Mouse (Mus musculus) liver, adult 2 months (tissue): Measurements from ENCODE around the gene H1fx.

Experiments used
- CTCF ChIP-seq: fragments of 200-500 bp; IDR thresholded peaks from 2 replicates; pipeline ENCODE4 v1.5.1; 2011; ENCODE audit warnings: low read depth, low read length, control low read depth
- POLR2A ChIP-seq: fragments of 200-500 bp; IDR thresholded peaks from 2 replicates; pipeline ENCODE4 v1.6.1; 2011; ENCODE audit warnings: low read length, control low read depth; ENCODE audit not compliant: insufficient read depth; ENCODE audit errors: extremely low read depth

DNA sequence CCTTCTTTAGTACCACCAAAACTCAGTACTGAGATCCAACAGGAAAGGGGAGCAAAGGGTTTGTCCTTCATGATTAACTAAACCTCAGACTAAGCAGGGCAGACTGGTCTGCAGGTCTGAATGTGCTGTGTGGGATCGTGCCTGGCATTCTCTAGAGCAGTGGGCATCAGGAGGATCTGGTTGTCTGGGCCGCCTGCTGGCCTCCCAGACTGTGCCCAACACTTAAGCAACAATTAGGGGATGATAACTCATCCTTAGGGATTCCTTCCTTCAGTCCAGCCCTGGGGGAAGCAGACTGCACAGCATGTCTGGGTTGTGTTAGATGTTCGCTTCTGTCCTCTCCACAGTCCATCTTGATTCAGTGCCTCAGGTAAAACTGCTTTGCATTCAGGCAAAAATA, 42.5 kb downstream of the H1fx start:
- TF ChIP-seq CTCF = no peak
- no peak for TF ChIP-seq POLR2A
